Mouse (Mus musculus): ENCODE results near the gene Galnt2.

Galnt2 gene

DNA sequence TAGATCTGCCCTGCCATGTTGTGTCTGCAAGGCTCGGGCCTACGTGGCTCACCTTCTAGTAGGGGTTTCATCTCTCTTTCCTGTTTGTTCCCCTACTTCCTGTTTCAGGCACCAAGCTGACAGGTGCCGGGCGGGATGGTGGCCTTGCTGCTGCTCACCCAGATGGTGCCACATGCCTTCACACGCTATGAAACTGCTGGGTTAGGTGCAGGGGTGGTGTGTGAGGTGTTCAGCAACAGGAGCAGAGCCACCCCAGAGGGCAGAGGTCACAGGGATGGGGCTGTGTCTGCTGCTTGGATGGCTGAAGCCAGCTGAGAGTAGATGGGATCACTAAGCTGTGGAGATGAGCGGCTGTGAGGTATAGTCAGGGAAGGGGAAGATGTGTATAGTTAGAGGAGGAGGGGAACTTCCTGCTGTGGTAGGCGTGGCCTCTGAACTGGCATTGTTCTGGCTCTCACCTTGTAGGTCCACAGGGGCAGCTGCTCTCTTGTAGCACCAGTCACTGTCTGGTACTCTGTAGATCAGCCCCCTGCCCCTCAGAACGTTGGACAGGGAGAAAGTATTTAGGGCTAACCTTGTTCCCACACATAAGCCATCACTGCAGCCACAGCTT lies 42.5 kb downstream of the Galnt2 start:
- DNase-seq: no peak

DNA sequence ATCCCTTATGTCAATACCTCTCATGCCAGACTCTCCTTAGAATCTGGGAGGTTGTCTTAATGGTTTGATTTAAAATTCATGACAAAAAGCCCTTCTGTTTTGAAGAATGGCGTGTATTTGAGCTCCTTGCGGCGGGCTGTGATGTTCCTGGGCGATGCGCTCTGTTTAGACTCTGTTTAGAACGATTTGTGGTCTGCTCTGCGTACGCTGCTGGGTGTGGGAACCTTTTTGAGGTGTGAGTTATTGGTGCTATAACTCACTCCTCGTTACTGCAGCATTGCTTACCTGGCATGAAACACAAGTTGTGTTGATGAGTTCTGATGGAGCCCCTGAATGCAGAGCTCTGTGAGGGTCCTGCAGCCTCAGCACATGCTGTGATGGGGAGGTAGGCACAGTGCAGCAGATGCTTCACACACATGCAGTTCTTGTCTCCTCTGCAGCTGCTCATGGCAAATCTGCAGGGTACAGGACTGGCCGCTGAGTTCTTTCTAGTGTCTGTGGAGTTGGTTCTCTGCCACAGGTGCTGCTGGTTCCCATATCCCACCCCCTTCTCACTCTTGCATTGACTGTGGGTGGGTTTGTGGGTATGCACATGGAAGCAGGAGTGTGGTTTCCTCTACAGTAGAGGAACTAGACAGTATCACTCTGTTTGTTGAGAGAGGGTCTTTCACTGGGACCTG lies 43.4 kb downstream of the Galnt2 start:
- DNase-seq: no peak

DNA sequence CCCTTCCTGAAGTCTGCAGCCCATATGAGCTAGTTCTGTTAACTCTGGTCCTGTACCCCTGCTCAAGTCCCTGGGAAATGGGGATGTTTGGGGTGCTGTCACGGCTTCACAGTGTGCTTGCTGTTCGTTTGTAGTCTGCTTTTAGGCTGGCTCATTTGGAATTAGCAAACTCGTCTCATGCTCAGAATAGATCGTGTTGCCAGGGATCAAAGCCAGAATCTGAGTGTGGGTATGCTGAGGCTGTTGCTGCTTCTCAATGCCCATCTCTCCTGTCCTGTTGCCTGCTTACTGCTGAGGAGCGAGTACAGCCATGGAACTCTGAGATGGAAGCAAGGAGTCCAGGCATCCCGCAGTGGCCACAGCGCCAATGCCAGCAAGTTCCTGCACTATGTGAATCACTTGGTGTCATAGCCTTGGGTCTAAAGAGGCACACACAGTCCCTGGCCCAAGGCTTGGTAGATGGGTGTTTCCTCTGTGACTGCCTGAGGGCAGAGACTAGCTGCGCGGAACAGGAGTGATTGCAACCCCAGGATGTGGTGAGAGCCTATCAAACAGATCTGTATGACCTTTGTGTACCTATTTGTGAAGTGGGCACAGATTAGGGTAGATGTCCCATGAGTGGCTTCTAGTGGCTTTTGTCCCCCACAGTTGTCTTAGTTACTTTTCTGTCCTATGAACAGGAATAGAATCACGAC lies 44.3 kb downstream of the Galnt2 start:
- DNase-seq: no peak

DNA sequence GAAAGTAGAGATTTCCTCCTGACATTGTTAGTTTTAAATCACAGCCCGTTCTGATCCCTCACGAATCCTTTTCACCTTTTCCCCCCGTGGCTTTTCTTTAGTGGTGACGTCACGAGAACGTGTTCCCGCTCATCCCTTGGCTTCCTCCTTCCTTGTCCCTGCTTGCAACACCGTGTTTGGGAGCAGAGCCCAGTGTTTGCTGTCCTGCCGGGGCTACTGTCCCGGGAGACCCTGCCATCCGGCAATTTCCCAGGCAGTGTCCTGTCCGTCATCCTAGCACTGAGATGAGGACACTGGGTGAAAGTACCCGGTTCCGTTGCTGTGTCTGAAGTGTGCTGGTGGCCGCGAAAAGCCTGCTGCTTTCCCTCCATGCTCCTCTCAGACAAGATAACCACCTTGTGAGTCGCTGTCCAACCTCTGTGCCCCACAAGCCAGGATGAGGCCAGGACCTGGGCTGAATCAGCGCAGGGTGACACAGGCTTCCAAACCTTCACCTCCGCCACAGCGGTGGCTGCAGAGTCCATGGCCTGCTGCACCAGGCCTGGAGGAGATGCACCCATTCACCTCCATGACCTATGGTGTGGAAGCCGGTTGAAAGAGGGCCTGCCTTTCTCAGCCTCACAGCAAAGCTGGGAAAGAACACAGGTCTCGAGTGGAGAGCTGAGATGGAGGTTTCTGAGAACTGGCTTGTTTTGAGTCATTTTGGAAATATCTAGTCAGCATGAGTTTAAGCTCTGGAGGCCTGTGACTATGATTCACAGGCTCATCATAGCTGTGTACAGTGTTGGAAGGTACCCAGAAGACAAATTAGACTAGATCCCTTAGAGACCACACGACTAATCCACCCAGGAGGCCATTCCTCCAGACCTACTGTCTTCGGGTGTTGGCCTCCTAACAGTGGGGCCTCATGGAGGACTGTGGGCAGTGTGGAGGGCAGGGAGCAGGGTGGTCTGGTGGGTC lies 47.0 kb downstream of the Galnt2 start:
- DNase-seq: no peak

DNA sequence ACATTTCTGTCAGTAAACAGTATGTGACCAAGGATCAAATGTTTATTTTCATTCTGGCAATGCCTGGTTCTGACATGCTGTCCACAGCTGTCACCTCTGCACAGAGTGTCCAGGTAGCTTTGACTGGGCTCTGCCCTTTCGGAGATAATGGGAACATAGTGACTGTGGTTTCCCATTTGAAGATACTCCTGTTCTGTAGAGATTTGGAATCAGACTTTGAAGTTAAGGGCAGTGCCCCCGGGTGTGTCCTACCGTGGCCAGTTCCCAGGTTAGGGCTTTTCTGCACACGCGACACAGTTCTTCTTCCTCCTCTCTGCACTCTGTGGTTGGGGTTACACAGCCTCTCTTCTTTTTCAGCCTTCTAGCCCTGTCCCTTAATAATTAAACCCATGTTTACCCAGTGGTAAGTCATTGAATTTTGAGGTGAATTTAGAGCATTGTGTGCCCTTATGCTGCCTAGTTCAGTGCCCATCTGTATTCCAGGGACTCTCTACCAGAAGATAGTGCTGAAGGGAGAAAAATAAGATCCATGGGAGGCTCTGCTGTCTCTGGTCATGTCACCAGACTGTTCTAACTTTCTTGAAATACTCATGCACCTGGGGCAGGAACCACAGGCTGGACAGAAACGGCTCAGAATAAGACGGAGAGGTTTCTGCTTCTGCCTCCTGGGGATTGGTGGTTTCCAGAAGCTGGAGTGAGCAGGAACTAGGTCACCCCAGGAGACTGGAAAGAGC lies 47.9 kb downstream of the Galnt2 start:
- no peak for DNase-seq

DNA sequence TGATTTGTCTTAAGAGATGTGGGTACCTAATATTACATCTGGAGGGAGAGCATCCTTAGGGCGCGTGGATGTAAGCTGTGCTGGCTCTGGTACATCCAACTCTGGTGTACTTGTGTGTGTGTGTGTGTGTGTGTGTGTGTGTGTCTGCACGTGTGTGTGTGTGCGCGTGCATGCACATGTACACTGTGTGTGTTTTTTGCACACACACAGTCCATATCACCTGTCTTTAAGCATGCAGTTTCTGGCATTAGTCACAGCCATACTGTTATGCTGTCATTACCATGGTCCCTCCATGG lies 48.4 kb downstream of the Galnt2 start:
- DNase-seq: no peak

DNA sequence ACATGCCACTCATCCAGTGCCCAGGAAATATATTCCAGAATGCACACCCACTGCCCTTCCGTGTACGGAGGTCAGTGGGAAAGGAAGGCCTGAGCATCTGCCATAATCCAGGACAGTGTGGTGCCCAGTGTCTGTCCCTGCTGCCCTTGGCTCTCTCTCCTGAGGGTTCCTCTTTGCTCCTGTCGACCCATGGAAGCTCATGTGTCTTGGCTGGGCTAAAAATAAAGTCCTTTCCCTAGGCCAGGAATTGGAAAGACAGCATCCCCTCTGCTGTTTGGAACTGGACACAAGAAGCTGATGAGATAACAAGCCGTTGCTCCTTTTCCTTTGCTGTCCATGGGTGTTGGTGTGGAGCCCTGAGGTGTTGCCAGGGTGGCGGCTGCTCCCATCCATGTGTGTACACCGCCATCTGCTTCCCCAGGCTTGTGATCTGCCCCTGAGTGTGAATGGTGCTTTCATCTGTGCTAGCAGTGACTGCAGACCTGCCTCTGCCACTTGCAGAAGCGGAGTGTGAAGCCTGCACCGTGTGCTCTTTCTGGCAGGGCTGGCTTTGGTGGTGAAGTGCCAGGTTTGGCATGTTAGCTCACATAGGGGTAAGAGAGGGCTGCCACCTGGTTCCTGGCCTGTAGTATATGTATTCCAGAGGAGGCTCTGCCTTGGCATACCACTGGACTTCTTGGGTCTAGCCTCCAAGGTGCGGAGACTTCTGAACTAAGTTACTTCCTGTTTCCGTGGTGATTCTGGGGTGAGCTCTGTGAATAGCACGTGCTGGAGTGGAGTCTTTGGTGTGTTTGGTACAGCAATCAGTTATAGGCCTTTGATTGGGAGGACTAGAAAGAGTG lies 50.7 kb downstream of the Galnt2 start:
- DNase-seq: no peak

DNA sequence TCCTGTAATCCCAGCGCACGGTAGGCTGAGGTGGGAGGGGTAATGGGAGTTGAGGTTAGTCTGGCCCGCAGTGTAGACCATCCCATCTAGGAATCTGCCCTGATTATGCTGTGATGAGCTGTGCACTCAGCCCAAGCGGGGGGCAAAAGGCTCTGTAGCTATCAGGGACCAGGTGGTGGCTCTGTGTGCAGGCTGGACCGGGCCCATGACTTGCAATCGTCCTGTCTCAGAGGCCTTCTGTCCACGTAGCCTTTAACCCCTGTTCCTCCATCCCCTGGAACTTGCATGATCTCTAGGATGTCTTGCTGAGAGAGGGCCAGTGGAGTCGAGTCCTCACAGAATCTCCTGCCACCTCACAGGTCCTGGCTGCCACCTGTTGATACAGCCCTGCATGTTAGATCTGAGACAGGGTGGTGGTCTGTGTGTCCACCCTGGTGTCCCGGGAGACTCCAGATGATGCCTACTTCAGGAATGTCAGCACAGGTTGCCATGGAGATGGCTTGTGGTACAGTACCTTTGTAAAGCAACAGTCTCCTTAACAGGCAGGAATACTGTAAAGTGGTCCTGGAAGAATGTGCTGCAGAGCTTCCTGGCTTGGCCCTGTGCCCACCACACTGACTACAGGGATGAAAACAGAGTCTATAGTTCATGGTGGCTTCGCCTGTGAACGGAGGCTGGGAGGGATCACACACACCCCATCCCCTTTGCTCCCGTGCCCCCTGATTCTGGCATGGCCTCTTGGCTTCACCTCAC lies 51.9 kb downstream of the Galnt2 start:
- no peak for DNase-seq

DNA sequence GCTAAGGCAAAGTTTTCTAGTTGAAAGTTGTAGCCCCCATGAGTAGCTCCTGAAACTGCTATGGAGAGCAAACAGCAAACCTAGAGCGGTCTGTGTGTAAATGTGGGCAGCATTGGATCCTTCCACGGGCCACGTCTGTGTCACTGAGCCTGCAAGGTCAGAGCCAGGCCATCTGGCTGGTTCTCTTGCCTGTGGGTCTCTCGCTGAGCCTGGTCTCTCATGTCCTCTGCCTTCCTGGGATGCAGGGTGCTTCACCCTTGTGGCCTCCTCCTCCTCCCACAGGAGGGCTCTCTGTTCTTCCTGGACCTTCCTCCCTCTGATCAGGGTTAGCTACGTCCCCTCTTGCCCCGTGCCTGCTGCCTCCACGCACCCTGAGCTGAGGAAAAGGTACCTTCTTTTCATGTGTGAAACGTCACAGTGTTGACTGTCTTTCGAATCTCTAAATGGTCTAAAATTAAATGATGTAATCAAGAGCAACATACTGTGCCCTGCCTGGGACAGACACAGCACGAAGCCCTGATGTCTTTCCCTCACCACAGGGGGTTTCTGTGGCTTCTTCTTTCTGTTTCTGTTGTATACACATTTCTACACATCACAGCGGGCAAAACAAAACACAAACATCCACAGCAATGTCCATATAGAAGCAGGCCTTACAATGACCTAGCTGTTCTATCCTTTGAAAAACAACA lies 52.6 kb downstream of the Galnt2 start:
- no peak for DNase-seq

DNA sequence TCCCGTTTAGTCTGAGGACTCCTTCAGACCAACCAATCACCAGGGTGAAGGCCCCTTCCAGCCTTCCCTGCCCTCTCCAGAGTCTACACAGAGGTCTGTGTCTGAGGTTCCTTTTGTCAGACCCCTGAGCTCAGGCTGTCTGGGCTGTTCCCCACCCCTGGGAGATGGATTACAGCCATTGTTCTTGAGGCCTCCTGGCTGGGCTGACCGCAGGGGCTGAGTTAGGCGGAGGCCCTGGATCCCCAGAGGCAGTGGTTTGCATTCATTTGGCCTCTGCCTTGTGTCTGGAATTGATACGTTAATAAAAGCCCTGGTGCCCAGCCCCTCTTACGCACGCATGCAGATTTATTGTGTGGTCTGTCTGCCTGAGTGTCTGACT lies 53.1 kb downstream of the Galnt2 start:
- DNase-seq: peak; percentile 84

DNA sequence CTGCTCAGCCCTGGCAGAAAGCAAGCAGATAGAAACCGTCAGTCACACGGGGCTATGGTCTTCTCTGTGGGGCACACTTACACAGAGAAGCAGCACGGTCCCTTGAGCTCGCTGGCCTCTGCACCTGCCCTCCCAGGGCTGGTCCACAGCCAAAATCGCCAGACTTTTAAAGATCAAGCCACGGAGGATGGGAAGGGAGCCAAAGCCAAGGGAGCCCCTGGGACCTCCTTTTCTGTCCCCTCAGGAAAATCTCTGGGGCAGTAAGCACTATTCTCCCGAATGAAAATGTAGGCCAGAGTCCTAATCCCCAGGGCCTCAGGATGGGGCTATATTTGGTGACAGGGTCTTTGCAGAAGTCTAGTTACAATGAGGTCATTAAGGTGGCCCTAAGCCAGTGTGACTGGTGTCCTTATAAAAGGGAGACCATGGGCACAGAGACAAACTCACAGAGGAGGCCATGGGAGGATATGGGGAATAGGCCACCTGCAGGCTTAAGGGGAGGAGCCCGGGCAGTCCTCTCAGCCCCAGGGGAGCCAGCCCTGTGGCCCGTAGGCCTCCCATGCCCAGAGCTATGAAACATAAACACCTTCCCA lies 53.9 kb downstream of the Galnt2 start:
- DNase-seq: no peak

DNA sequence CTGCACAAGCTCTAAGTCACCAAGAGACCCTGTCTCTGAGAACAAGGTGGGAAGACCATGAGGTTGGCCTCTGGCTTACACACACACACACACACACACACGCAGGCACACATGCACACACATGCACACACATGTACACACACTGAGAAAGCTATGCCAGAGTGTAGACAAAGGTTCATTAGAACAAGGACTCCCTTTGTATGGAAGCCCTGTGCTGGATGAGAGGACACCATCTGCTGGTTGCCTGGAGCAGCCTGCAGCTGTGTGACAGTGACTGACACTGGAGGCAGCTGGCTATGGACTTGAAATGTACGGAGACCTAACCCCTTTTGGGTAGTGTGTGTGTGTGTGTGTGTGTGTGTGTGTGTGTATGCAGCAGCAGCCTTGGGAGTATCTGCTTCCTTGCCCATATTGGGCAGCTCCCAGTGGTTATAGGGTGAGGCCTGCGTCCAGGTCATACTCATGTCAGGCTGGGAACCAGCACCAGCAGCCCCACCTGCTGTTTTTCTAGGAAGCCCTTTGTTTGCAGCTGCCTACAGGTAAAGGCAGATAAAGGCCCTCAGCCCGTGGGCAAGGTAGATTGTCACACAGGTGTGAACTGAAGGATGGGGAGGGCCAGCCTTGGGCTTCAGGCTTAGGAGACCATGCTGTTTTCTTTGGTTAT lies 55.4 kb downstream of the Galnt2 start:
- DNase-seq: peak; percentile 64

DNA sequence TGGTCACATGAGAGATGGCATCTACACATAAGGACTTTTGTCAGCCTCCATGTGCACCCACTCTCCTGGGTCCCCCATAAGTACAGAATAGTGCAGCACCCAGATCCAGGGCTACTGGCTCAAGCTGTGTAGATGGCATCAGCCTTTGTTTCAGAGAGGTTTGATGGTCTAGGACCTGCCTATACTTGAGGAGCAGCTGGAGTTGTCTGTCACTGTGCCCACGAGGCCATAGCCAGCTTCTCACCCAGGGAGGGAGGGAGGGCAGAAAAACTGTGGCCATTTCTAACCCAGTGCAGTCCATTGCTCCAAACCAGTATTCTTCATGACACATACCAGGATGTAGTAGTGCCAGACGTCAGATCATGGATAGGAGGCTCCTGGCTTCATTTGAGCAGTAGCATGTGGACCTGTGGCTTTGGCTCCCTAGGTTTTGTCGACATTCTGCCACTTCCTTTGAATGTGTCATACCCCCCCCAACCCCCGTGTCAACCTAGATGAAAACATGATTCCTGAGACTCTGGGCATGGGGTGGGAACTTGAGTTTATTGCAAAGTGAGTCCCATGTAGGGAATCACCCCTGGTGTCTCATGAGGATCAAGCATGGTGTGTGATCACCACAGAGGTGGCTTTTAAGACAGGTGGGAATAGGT lies 57.1 kb downstream of the Galnt2 start:
- DNase-seq: no peak

DNA sequence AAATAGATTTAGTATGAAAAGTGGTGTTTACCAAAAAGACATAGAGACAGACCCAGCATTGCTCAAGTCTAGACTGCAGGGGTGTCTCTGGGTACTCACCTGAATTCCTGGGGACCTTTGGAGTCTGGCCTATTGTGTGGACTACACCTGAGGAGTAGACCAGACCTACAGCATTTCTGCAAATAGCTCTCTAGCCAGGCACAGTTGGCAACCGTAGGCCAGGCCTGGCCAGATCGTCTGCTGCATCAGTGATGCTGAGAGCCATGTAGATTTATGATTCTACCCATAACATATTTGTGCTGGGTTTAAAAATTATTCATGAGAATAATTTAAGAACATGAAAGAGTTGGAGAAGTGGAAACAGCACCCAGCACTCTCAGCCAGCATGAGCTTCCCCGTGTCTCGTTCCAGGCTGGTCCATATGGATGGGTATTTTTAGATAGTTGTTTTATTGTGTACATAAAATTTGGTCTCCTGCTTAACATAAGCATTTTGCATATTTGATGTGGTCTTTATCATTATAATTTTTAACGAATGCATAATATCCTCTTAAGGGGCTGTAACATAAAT lies 58.4 kb downstream of the Galnt2 start:
- no peak for DNase-seq

DNA sequence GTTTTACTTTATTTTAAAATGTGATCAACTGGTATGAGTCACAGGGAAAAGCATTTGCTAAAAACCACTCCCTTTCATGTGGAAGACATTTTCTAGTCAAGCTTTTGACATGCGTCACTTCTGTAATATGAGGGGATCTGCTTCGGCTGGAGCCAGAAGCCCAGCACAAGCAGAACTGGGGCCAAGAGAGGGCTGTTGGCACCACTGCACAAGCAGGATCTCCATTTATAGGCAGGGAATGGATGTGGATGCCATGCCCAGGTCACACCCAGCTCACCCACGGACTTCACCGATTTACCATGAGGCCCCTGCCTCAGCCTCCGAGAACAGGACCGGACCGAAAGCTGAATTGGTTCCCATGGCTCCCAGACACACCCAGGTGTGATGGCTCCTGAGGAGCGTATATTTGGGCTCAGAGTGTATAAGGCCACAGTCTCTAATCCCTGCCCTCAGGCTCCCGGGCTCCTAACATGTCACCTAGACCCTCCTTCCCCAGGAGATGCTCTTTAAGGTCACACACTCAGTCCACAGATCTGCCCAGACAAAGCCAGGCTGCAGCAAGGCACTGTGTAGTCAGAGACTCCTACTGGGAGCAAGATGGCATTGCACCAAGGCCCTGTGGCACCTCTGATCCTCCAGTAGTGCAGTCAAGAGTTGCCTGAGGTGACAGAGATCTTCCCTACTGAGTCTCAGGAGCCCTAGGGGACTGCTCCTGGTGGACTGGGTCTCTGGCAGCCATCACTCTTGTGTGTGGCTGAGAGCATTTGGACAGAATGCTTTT lies 59.9 kb downstream of the Galnt2 start:
- no peak for DNase-seq

DNA sequence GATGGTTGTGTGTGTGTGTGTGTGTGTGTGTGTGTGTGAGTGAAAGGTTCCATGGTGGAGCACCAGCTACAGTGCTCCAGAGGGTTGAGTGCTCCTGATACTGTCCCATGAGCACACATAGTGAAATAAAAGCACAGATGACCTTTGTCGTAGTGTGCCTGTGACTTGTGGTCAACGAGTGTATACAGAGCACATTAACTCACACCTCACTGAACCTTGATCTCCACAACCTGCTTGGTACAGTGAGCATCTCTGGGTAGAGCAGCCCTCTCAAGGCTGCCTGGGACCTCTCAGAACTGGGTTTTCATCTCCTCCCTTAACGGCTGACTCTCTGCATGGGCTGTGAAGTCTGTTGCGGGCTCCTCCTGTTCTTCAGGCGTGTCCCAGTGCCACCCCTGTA lies 60.5 kb downstream of the Galnt2 start:
- no peak for DNase-seq

DNA sequence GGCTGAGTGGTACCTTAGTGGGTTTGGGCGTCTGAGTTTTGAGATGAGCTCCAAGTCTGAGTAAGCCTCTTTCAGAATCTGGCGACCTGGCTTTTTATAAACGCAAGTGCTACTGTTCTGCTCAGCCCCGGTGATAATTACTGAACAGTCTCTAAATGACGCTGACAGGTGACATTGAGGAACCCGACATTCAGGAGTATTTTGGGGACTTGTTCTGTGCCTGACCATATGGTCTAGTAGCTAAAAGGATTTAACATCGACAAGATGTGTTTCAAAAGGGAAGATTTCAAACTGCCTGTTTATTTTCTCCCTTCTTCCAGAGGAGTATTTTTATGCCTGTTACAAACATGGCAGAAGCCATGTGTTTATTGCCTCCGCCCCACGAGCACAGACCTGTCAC lies 61.8 kb downstream of the Galnt2 start:
- no peak for DNase-seq

DNA sequence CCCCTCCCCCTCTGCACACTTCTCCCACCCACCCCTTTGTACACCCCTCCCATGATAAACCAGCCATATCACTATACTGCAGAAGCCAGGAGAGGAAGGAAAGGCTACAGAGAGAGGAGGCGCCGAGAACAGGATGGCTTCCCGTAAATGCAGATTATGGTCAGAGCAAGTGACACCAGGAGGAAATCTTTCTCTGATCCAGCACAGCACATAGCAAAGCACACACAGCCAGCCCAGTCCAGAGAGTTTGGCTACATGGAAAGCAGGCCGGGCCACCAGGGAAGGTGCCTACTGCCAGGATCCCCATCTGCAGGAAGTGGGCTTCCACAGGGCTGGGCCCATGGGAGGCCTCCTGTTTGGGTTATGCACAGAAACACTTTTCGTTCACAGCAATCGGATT lies 63.2 kb downstream of the Galnt2 start:
- no peak for DNase-seq

Measured in embryo, embryonic 11 days (tissue).